Mouse (Mus musculus) lung, postnatal 0 days (tissue): ENCODE results near the gene Il34.

Experiments used
- CTCF ChIP-seq: IDR thresholded peaks from 2 replicates; pipeline ENCODE4 v1.5.1; 2016; ENCODE audit warnings: antibody characterized with exemption, mild to moderate bottlenecking
- EP300 ChIP-seq: IDR thresholded peaks from 2 replicates; pipeline ENCODE4 v1.6.1; 2016; ENCODE audit warnings: antibody characterized with exemption, mild to moderate bottlenecking, control low read depth

GRCm38 (mm10) chr8:110772452-110772851 lies 33.3 kb downstream of the Il34 start:
- TF ChIP-seq EP300 (no peak), CTCF (no peak)
